Mouse (Mus musculus) kidney, postnatal 0 days (tissue): ENCODE results near the gene Sik2. TPM values are rescaled to one million over a fixed set of nuclear protein-coding genes. Genes with fewer than 3 reads are reported as not detected.

Experiments
- ATAC-seq: fragments of 200-750 bp; cut with Nextera tagmentation; replicated peaks from 2 replicates; pipeline ENCODE4 v1.8.0; 2017; ENCODE audit warnings: low read depth, moderate number of reproducible peaks, moderate TSS enrichment, moderate library complexity; ENCODE audit not compliant: low FRiP score
- DNase-seq: peaks from one replicate; pipeline ENCODE4 v3.0.0-alpha.2; 2016; ENCODE audit warnings: low spot score
- H3K27ac ChIP-seq: fragments of 300-500 bp; sonication (generic); 2 replicates; pipeline ENCODE4 v1.5.1; 2014; ENCODE audit warnings: mild to moderate bottlenecking
- H3K27me3 ChIP-seq: fragments of 300-500 bp; sonication (generic); 2 replicates; pipeline ENCODE4 v1.6.1; 2014; ENCODE audit warnings: low read length, mixed read lengths; ENCODE audit not compliant: insufficient read depth
- H3K36me3 ChIP-seq: fragments of 300-500 bp; sonication (generic); 2 replicates; pipeline ENCODE4 v1.6.1; 2014; ENCODE audit warnings: low read length, mixed read lengths; ENCODE audit not compliant: insufficient read depth
- H3K4me1 ChIP-seq: fragments of 300-500 bp; sonication (generic); replicated peaks from 2 replicates; pipeline ENCODE4 v1.6.1; 2014; ENCODE audit warnings: antibody characterized with exemption, low read length, mixed read lengths; ENCODE audit not compliant: insufficient read depth
- H3K4me2 ChIP-seq: fragments of 300-500 bp; sonication (generic); 2 replicates; pipeline ENCODE4 v1.6.1; 2014; ENCODE audit warnings: mild to moderate bottlenecking, low read length, moderate library complexity, mixed read lengths
- H3K4me3 ChIP-seq: fragments of 300-500 bp; sonication (generic); replicated peaks from 2 replicates; pipeline ENCODE4 v1.5.1; 2014; ENCODE audit warnings: low read depth, low read length
- H3K9ac ChIP-seq: fragments of 300-500 bp; sonication (generic); 2 replicates; pipeline ENCODE4 v1.6.1; 2014; ENCODE audit warnings: low read depth, low read length
- H3K9me3 ChIP-seq: fragments of 300-500 bp; sonication (generic); replicated peaks from 2 replicates; pipeline ENCODE4 v1.6.1; 2016; ENCODE audit warnings: low read length, inconsistent platforms, mixed read lengths
- CTCF ChIP-seq: IDR thresholded peaks from 2 replicates; pipeline ENCODE4 v1.5.1; 2016; ENCODE audit warnings: antibody characterized with exemption, low read depth, mild to moderate bottlenecking, moderate library complexity
- WGBS: fragments of 180-500 bp; shearing (Covaris S2); extraction: QIAGEN DNeasy Blood & Tissue Kit; methylation state at CpG from one replicate; pipeline ENCODE4 v1.1.7; 2014; 5-methylcytosine and 5-hydroxymethylcytosine counted together
- polyA plus RNA-seq: library from polyadenylated mRNA; unstranded; fragments of >200 nt; fragmentation: Nextera tagmentation; extraction: Ambion mirVana; gene quantifications from 2 replicates; pipeline ENCODE4 v1.2.1, GENCODE M21; 2015

Gene Sik2
- polyA plus RNA-seq, 1 experiment from 2014 or later, result 12.5 TPM

DNA sequence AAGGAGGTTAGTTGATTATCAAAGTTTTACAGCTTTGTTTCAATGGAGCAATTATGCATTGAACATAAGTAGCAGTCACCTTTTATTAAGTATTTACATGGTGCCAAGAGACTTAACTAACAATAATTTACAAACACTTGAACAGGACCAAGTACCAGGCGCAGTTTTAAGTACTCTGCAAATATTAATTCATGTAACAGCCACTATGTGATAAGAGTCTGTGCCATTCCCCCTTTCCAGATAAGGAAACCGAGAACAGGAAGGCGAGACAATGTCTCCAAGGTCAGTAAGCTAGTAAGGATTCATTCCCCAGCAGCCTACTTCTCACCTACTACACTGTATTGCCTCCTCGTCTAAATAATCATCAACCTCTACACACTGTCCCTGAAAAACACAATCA lies 83.1 kb downstream of the Sik2 start:
- H3K4me2 ChIP-seq, result no peak overlapping the region
- ATAC-seq, result no peak
- H3K27me3 ChIP-seq, result no peaks in the 10 kb centered on the region
- H3K36me3 ChIP-seq, result no peaks in the 10 kb centered on the region
- no peak for DNase-seq
- no peak overlapping the region for H3K27ac ChIP-seq
- 88% methylated on average over 4 of the region's 4 CpGs for WGBS
- no peaks in the 10 kb centered on the region for H3K9me3 ChIP-seq
- H3K4me1 ChIP-seq, result no peaks in the 10 kb centered on the region
- no peak overlapping the region for H3K9ac ChIP-seq
- TF ChIP-seq CTCF, result no peak
- no peak overlapping the region for H3K4me3 ChIP-seq

- Histone ChIP-seq H3K27ac (no peak overlapping the region), H3K9me3 (no peaks in the 10 kb centered on the region), H3K4me3 (no peak overlapping the region), H3K4me2 (no peak overlapping the region), H3K27me3 (no peaks in the 10 kb centered on the region), H3K9ac (no peak overlapping the region), H3K4me1 (no peaks in the 10 kb centered on the region), H3K36me3 (no peaks in the 10 kb centered on the region)
- no peak for TF ChIP-seq CTCF
- no peak for ATAC-seq
- DNase-seq, result no peak
Observed at GRCm38 (mm10) chr9:50924454-50924853, 84.4 kb downstream of the Sik2 start.

DNA sequence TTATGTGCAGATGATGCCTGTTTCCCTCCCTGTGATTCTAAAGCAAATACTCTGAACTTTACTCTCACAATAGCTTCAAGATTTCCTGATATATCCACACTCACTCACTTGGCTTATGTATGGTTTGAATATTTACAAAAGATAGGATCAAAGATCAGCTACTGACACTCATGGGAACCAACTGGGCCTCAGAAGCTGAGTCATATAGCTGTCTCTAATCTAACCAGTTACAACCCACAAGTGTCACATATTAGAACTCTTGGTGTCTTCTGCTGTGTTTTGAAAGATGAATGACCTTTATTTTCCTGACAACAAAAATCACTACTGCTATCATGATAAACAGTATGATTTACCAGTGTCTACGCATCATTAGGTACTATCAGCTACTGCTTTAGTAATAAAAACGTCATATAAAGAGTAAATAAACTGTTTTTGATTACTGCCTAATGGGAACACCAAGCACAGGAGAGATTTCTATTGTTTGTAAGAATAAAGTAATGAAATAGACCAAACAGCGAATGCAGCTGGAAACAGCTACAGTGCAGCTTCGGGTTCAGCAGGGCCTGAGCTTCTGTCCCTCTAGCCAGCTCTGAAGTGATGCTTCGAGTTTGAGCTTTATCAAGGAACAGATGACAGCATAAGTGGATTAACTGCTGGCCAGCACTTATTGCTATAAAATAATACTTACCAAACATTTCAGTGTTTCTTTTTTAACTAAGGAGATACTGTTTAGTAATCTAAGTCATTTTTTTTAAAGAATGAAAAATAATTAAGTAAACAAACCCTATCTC lies 86.3 kb downstream of the Sik2 start:
- DNase-seq, result no peak

GRCm38 (mm10) chr9:50920933-50921895 lies 87.7 kb downstream of the Sik2 start:
- Histone ChIP-seq H3K4me2 (no peak overlapping the region), H3K9ac (no peak overlapping the region), H3K4me3 (no peak overlapping the region), H3K27me3 (no peaks in the 10 kb centered on the region), H3K36me3 (no peaks in the 10 kb centered on the region), H3K4me1 (no peaks in the 10 kb centered on the region), H3K9me3 (no peaks in the 10 kb centered on the region), H3K27ac (no peak overlapping the region)
- TF ChIP-seq CTCF, result no peak
- ATAC-seq (no peak), DNase-seq (no peak)
- WGBS, result 56% methylated on average over 3 of the region's 3 CpGs

More for the DNA sequence above, 86.3 kb downstream of the Sik2 start:
- Histone ChIP-seq H3K4me3 (no peak overlapping the region), H3K4me2 (no peak overlapping the region), H3K36me3 (no peaks in the 10 kb centered on the region), H3K27ac (no peak overlapping the region), H3K4me1 (no peaks in the 10 kb centered on the region), H3K27me3 (no peaks in the 10 kb centered on the region), H3K9ac (no peak overlapping the region), H3K9me3 (no peaks in the 10 kb centered on the region)
- TF ChIP-seq CTCF, result no peak
- ATAC-seq, result no peak
- WGBS, result 71% methylated on average over 5 of the region's 5 CpGs

DNA sequence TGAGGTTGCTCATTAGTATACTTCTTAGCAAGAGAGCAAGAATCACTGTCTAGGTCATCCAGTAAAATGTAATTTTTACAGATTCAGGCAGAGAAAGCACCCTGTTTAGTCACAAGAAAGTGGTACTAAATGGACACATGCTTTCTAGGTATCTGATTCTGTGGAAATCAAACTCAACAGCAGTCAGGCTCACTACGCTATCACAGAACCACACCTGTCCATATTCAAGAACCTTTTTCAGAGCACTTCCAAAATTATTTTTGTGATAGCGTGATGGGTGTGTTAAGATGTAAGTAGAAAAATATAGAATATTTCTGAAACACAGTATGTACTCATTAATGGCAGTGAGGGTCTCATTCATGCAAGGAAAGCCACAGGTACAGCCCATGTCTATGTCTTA lies 89.3 kb downstream of the Sik2 start:
- Histone ChIP-seq H3K9me3 (no peaks in the 10 kb centered on the region), H3K27me3 (no peaks in the 10 kb centered on the region), H3K4me1 (no peaks in the 10 kb centered on the region), H3K4me3 (no peak overlapping the region), H3K27ac (no peak overlapping the region), H3K4me2 (no peak overlapping the region), H3K9ac (no peak overlapping the region), H3K36me3 (0 out of 2 replicates have a peak, but pooled peaks cover 7% of the 10 kb centered on the region)
- ATAC-seq, result no peak
- TF ChIP-seq CTCF, result no peak
- no peak for DNase-seq
- 93% methylated on average over 2 of the region's 2 CpGs for WGBS

DNA sequence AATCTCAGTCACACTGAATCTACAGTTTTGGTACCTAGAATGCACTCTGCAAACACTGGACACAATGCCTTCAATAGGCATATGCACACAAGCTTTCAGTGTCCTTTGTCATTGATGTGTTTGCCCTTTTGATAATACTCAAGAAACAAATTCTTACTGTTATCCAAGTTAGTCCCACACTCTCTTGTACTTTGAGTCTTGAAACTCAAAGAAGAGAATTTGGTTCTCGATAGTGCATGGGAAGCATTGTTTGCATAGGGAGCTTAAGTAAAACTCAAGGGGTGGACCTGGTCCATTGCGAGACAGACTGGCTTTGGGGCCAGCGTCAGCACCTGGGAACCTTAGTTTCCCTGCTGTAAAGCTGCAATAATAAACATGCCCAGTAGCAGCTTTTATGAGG lies 90.7 kb downstream of the Sik2 start:
- H3K4me2 ChIP-seq, result no peak overlapping the region
- no peak for DNase-seq
- no peak overlapping the region for H3K4me3 ChIP-seq
- 69% methylated on average over 3 of the region's 3 CpGs for WGBS
- H3K9ac ChIP-seq, result no peak overlapping the region
- no peak for TF ChIP-seq CTCF
- no peaks in the 10 kb centered on the region for H3K9me3 ChIP-seq
- no peak for ATAC-seq
- H3K4me1 ChIP-seq, result no peaks in the 10 kb centered on the region
- H3K27ac ChIP-seq, result no peak overlapping the region
- no peaks in the 10 kb centered on the region for H3K27me3 ChIP-seq
- H3K36me3 ChIP-seq, result 0 out of 2 replicates have a peak, but pooled peaks cover 7% of the 10 kb centered on the region
